Mouse (Mus musculus) liver, postnatal 0 days (tissue): ENCODE data around the gene Slc47a1. TPM values are rescaled to one million over a fixed set of nuclear protein-coding genes. Genes with fewer than 3 reads are reported as not detected.
"Not testable (repeated sequence)": the region's sequence is repeated elsewhere in the genome, so short reads cannot be mapped to it uniquely, and the experiment has no call there.

Experiments
- ATAC-seq: fragments of 200-750 bp; cut with Nextera tagmentation; 2 replicates; pipeline ENCODE4 v1.8.0; 2017; ENCODE audit warnings: mild to moderate bottlenecking, moderate library complexity
- DNase-seq: peaks from one replicate; pipeline ENCODE4 v3.0.0-alpha.2; 2016
- H3K27ac ChIP-seq: fragments of 300-500 bp; sonication (generic); 2 replicates; pipeline ENCODE4 v1.5.1; 2014; ENCODE audit warnings: antibody characterized with exemption, moderate library complexity, mild to moderate bottlenecking, low read depth
- H3K27me3 ChIP-seq: fragments of 300-500 bp; sonication (generic); 2 replicates; pipeline ENCODE4 v1.6.1; 2014; ENCODE audit warnings: low read length, control low read depth, mixed read lengths; ENCODE audit not compliant: insufficient read depth
- H3K36me3 ChIP-seq: fragments of 300-500 bp; sonication (generic); replicated peaks from 2 replicates; pipeline ENCODE4 v1.6.1; 2014; ENCODE audit warnings: mild to moderate bottlenecking, control low read depth, low read length, moderate library complexity, mixed read lengths; ENCODE audit not compliant: insufficient read depth
- H3K4me1 ChIP-seq: fragments of 300-500 bp; sonication (generic); 2 replicates; pipeline ENCODE4 v1.6.1; 2014; ENCODE audit warnings: antibody characterized with exemption, mild to moderate bottlenecking, control low read depth; ENCODE audit not compliant: insufficient read depth
- H3K4me2 ChIP-seq: fragments of 300-500 bp; sonication (generic); 2 replicates; pipeline ENCODE4 v1.6.1; 2014; ENCODE audit warnings: low read depth, mild to moderate bottlenecking, low read length, moderate library complexity, mixed read lengths
- H3K4me3 ChIP-seq: fragments of 300-500 bp; sonication (generic); 2 replicates; pipeline ENCODE4 v1.5.1; 2014; ENCODE audit warnings: low read depth, low read length
- H3K9ac ChIP-seq: fragments of 300-500 bp; sonication (generic); replicated peaks from 2 replicates; pipeline ENCODE4 v1.6.1; 2014; ENCODE audit warnings: mild to moderate bottlenecking, moderate library complexity
- H3K9me3 ChIP-seq: fragments of 300-500 bp; sonication (generic); 2 replicates; pipeline ENCODE4 v1.6.1; 2016; ENCODE audit warnings: mild to moderate bottlenecking, control low read depth, low read length, mixed read lengths
- CTCF ChIP-seq: sonication (generic); IDR thresholded peaks from 2 replicates; pipeline ENCODE4 v1.5.1; 2016; ENCODE audit warnings: antibody characterized with exemption, low read depth
- EP300 ChIP-seq: IDR thresholded peaks from 2 replicates; pipeline ENCODE4 v1.6.1; 2016; ENCODE audit warnings: antibody characterized with exemption, low read depth, mild to moderate bottlenecking
- WGBS: fragments of 180-500 bp; shearing (Covaris S2); extraction: QIAGEN DNeasy Blood & Tissue Kit; methylation state at CpG from one replicate; pipeline ENCODE4 v1.1.7; 2014; ENCODE audit not compliant: insufficient replicate concordance; 5-methylcytosine and 5-hydroxymethylcytosine counted together
- polyA plus RNA-seq: library from polyadenylated mRNA; unstranded; fragments of >200 nt; fragmentation: Nextera tagmentation; extraction: Ambion mirVana; gene quantifications from 2 replicates; pipeline ENCODE4 v1.2.1, GENCODE M21; 2015

Slc47a1 gene
- polyA plus RNA-seq, 1 experiment from 2014 or later = 30.2 TPM

GRCm38 (mm10) chr11:61407638-61408183 is 29.6 kb upstream of the Slc47a1 start:
- H3K27me3 ChIP-seq = no peaks in the 10 kb centered on the region
- no peaks in the 10 kb centered on the region for H3K4me1 ChIP-seq
- H3K36me3 ChIP-seq = no peaks in the 10 kb centered on the region
- peak; percentile 37 for TF ChIP-seq CTCF
- no peak for TF ChIP-seq EP300
- DNase-seq = peak; percentile 84
- H3K4me3 ChIP-seq = peak overlapping the region; percentile 71
- 2% methylated on average over 39 of the region's 39 CpGs for WGBS
- H3K9ac ChIP-seq = peak overlapping the region; percentile 72
- peak overlapping the region; percentile 67 for H3K4me2 ChIP-seq
- H3K9me3 ChIP-seq = no peaks in the 10 kb centered on the region
- peak; percentile 83 for ATAC-seq
- H3K27ac ChIP-seq = peak overlapping the region; percentile 77

- Histone ChIP-seq H3K27me3 (no peaks in the 10 kb centered on the region), H3K9me3 (no peaks in the 10 kb centered on the region), H3K4me1 (no peaks in the 10 kb centered on the region), H3K9ac (no peak overlapping the region), H3K36me3 (no peaks in the 10 kb centered on the region), H3K4me2 (no peak overlapping the region), H3K4me3 (no peak overlapping the region), H3K27ac (no peak overlapping the region)
- no peak for DNase-seq
- 78% methylated on average over 4 of the region's 4 CpGs for WGBS
- TF ChIP-seq CTCF = no peak
- no peak for TF ChIP-seq EP300
- no peak for ATAC-seq
These were observed 23.6 kb upstream of the Slc47a1 start for GRCm38 (mm10) chr11:61401794-61402193.

- 79% methylated on average over 8 of the region's 8 CpGs for WGBS
- no peak for ATAC-seq
- no peaks in the 10 kb centered on the region for H3K9me3 ChIP-seq
These were observed 22.7 kb upstream of the Slc47a1 start for GRCm38 (mm10) chr11:61400681-61401346.

GRCm38 (mm10) chr11:61397423-61398043 is 19.4 kb upstream of the Slc47a1 start:
- 85% methylated on average over 18 of the region's 18 CpGs for WGBS
- not testable (repeated sequence) for H3K4me1 ChIP-seq, DNase-seq, H3K9me3 ChIP-seq, H3K4me2 ChIP-seq, H3K9ac ChIP-seq, ATAC-seq, H3K4me3 ChIP-seq, H3K27ac ChIP-seq, H3K36me3 ChIP-seq, H3K27me3 ChIP-seq

More at GRCm38 (mm10) chr11:61400681-61401346, 22.7 kb upstream of the Slc47a1 start:
- H3K4me1 ChIP-seq = no peaks in the 10 kb centered on the region
- no peaks in the 10 kb centered on the region for H3K36me3 ChIP-seq
- H3K27ac ChIP-seq = no peak overlapping the region
- TF ChIP-seq EP300 (no peak), CTCF (no peak)
- no peak overlapping the region for H3K4me3 ChIP-seq
- H3K4me2 ChIP-seq = no peak overlapping the region
- no peaks in the 10 kb centered on the region for H3K27me3 ChIP-seq
- H3K9ac ChIP-seq = no peak overlapping the region
- DNase-seq = no peak

- Histone ChIP-seq H3K27ac (no peak overlapping the region), H3K27me3 (no peaks in the 10 kb centered on the region), H3K36me3 (no peaks in the 10 kb centered on the region), H3K9me3 (no peaks in the 10 kb centered on the region), H3K9ac (no peak overlapping the region), H3K4me2 (no peak overlapping the region), H3K4me1 (no peaks in the 10 kb centered on the region), H3K4me3 (no peak overlapping the region)
- no peak for DNase-seq
- TF ChIP-seq CTCF = no peak
- no peak for TF ChIP-seq EP300
- peak; percentile 68; the same call in 1 of the 2 replicates for ATAC-seq
- WGBS = 41% methylated on average over 4 of the region's 4 CpGs
These were observed 10.8 kb upstream of the Slc47a1 start for GRCm38 (mm10) chr11:61388936-61389335.

- peak; percentile 67 for DNase-seq
- no peaks in the 10 kb centered on the region for H3K9me3 ChIP-seq
- no peaks in the 10 kb centered on the region for H3K4me1 ChIP-seq
- no peak overlapping the region for H3K27ac ChIP-seq
- H3K4me3 ChIP-seq = no peak overlapping the region
- H3K27me3 ChIP-seq = no peaks in the 10 kb centered on the region
- ATAC-seq = no peak
- TF ChIP-seq EP300 (no peak), CTCF (peak; percentile 63)
- H3K4me2 ChIP-seq = no peak overlapping the region
- no peaks in the 10 kb centered on the region for H3K36me3 ChIP-seq
- H3K9ac ChIP-seq = no peak overlapping the region
- 49% methylated on average over 6 of the region's 6 CpGs for WGBS
These were observed 9.9 kb upstream of the Slc47a1 start for GRCm38 (mm10) chr11:61388012-61388411.
